Mouse (Mus musculus) intestine, postnatal 0 days (tissue): ENCODE results near the gene 4930412O13Rik. TPM values are rescaled to one million over a fixed set of nuclear protein-coding genes. Genes with fewer than 3 reads are reported as not detected.

Experiments
- ATAC-seq: fragments of 200-750 bp; cut with Nextera tagmentation; 2 replicates; pipeline ENCODE4 v1.8.0; 2017; ENCODE audit warnings: mild to moderate bottlenecking, moderate TSS enrichment, moderate library complexity
- H3K27ac ChIP-seq: fragments of 300-500 bp; sonication (generic); 2 replicates; pipeline ENCODE4 v1.5.1; 2014; ENCODE audit warnings: mild to moderate bottlenecking, low read depth, low read length, moderate library complexity
- H3K27me3 ChIP-seq: fragments of 300-500 bp; sonication (generic); replicated peaks from 2 replicates; pipeline ENCODE4 v1.6.1; 2014; ENCODE audit warnings: low read length, mixed read lengths; ENCODE audit not compliant: control insufficient read depth, insufficient read depth
- H3K36me3 ChIP-seq: fragments of 300-500 bp; sonication (generic); 2 replicates; pipeline ENCODE4 v1.6.1; 2014; ENCODE audit warnings: mild to moderate bottlenecking, moderate library complexity; ENCODE audit not compliant: control insufficient read depth, insufficient read depth
- H3K4me1 ChIP-seq: fragments of 300-500 bp; sonication (generic); replicated peaks from 2 replicates; pipeline ENCODE4 v1.6.1; 2014; ENCODE audit warnings: antibody characterized with exemption, low read length, mixed read lengths; ENCODE audit not compliant: control insufficient read depth, insufficient read depth
- H3K4me2 ChIP-seq: fragments of 300-500 bp; sonication (generic); replicated peaks from 2 replicates; pipeline ENCODE4 v1.6.1; 2014; ENCODE audit warnings: low read depth, mild to moderate bottlenecking, moderate library complexity
- H3K4me3 ChIP-seq: fragments of 300-500 bp; sonication (generic); 2 replicates; pipeline ENCODE4 v1.5.1; 2014; ENCODE audit warnings: low read depth, low read length
- H3K9ac ChIP-seq: fragments of 300-500 bp; sonication (generic); 2 replicates; pipeline ENCODE4 v1.6.1; 2014; ENCODE audit warnings: mild to moderate bottlenecking, low read depth, low read length
- H3K9me3 ChIP-seq: fragments of 300-500 bp; sonication (generic); 2 replicates; pipeline ENCODE4 v1.6.1; 2016; ENCODE audit warnings: mixed run types; ENCODE audit not compliant: control insufficient read depth
- CTCF ChIP-seq: sonication (generic); IDR thresholded peaks from 2 replicates; pipeline ENCODE4 v1.5.1; 2016; ENCODE audit warnings: low read depth, mild to moderate bottlenecking, control low read depth, antibody characterized with exemption, moderate library complexity
- WGBS: fragments of 180-500 bp; shearing (Covaris S2); extraction: QIAGEN DNeasy Blood & Tissue Kit; methylation state at CpG from one replicate; pipeline ENCODE4 v1.1.7; 2014; 5-methylcytosine and 5-hydroxymethylcytosine counted together
- polyA plus RNA-seq: library from polyadenylated mRNA; unstranded; fragments of >200 nt; fragmentation: Nextera tagmentation; extraction: Ambion mirVana; gene quantifications from 2 replicates; pipeline ENCODE4 v1.2.1, GENCODE M21; 2015

4930412O13Rik gene
- polyA plus RNA-seq, 1 experiment from 2014 or later: not detected

DNA sequence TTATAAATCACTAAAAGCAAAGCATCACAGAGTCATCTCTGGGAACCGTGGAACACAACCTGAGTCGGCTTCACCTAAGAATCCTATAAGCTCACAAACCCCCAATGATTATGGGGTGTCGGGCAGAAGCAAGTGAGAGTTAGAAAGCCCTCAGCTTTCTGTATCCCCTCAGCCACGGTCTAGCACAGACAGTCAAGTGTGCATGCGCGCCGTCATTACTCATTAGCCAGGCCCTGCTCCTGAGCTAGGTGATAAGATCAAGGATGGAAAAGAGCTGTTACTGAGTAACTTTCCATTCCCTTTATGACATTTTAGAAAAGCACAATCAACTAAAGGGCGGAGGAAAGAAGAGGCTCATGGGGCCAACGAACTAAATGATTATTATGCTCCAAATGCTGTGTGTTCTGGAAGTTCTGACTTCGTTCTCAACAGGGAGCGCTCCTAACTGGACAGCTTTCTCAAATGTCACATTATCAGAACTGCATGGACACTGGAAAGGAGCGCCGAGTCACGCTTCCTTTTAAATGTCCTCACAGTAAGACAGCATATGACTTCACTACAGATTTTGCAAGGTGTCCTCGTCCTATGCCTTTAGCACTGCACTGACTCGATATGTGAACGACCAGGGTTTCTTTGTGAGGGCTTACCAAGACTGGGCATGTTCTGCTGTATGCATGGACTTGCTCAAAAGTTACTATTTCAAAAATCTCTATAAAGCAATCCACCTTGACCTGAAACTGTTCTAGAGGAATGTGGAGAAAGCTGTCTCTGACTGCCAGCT lies 37.8 kb downstream of the 4930412O13Rik start:
- H3K27ac ChIP-seq: no peak overlapping the region
- H3K9me3 ChIP-seq: no peaks in the 10 kb centered on the region
- peaks cover 7% of the 10 kb centered on the region for H3K36me3 ChIP-seq
- peak; percentile 90 for ATAC-seq
- H3K27me3 ChIP-seq: no peaks in the 10 kb centered on the region
- 43% methylated on average over 17 of the region's 17 CpGs for WGBS
- no peak overlapping the region for H3K9ac ChIP-seq
- peaks cover 3% of the 10 kb centered on the region; the same call in 1 of the 2 replicates for H3K4me1 ChIP-seq
- TF ChIP-seq CTCF: no peak
- 0 out of 2 replicates have a peak overlapping the region, but pooled peaks have one; percentile 0 for H3K4me3 ChIP-seq
- H3K4me2 ChIP-seq: peak overlapping the region; percentile 54

DNA sequence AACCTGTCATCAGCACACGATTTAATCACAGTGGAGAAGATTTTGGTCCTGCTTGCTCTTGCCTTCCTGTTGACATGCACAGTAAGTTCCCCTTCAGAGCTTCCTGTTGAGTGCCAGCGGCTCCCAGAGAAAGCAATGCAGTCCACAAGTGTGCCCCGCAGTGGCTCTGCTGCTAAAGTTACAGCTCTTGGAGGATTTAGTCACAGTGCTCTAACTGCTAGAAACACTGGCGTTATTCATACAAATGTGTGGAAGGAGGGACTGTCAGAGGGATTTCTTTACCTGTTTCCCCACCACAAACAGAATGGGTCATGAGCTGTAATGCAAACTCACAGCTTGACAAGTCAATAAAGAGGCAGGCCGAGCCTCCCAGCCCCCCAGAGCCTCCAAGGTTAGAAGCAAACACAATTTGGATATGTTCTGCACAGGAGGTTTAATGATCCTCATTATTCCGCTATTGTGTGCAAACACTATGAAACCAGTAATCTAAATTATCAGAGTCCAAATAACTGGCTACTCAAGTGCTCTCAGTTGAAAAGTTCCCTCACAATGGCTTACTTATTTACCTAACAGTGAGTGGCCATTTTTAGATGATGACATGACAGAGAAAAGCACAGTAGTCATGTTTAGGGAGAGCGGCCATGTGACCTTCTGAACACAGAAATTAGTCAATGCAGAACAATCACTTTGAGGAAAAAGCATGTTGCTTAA lies 45.3 kb downstream of the 4930412O13Rik start:
- H3K4me3 ChIP-seq: no peak overlapping the region
- H3K4me2 ChIP-seq: no peak overlapping the region
- ATAC-seq: no peak
- H3K9me3 ChIP-seq: no peaks in the 10 kb centered on the region
- no peaks in the 10 kb centered on the region for H3K27me3 ChIP-seq
- H3K4me1 ChIP-seq: no peaks in the 10 kb centered on the region
- peaks cover 8% of the 10 kb centered on the region; the same call in 1 of the 2 replicates for H3K36me3 ChIP-seq
- TF ChIP-seq CTCF: no peak
- no peak overlapping the region for H3K27ac ChIP-seq
- 40% methylated on average over 7 of the region's 7 CpGs for WGBS
- no peak overlapping the region for H3K9ac ChIP-seq

DNA sequence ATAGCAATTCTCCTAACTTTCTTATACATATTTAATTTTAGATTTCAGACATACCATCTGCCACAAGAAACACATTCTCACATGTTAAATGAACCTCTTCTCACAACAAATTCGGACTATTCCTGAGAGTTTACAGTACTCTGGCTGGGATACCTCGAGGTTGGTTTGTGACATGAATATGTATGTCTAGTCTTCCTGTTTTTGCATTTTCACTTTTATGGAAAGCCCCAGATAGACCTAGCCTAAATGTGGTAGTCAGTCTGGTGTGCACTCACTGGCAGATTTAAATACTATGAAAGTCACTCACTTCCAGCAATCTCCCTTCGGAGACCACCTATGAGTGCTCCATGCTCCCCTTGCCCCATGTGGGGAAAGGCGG lies 45.8 kb downstream of the 4930412O13Rik start:
- WGBS: 72% methylated on average over 4 of the region's 4 CpGs
- no peak overlapping the region for H3K9ac ChIP-seq
- no peaks in the 10 kb centered on the region for H3K27me3 ChIP-seq
- peaks cover 8% of the 10 kb centered on the region; the same call in 1 of the 2 replicates for H3K36me3 ChIP-seq
- H3K4me2 ChIP-seq: no peak overlapping the region
- no peak overlapping the region for H3K27ac ChIP-seq
- H3K4me3 ChIP-seq: no peak overlapping the region
- no peaks in the 10 kb centered on the region for H3K4me1 ChIP-seq
- no peak for TF ChIP-seq CTCF
- no peaks in the 10 kb centered on the region for H3K9me3 ChIP-seq
- no peak for ATAC-seq

Other genes with a start within 250 kb of the 4930412O13Rik start
- not detected in 2 replicates for gene 9230102O04Rik, start 8.3 kb downstream of the 4930412O13Rik start, polyA plus RNA-seq
- 0.59 and 0.61 TPM in 2 replicates for gene Gata3, start 8.8 kb downstream of the 4930412O13Rik start, polyA plus RNA-seq
- gene Taf3, start 167.3 kb downstream of the 4930412O13Rik start, polyA plus RNA-seq: 5.1 and 5.8 TPM in 2 replicates
- 970 and 993 TPM in 2 replicates for gene Atp5c1, start 199.3 kb downstream of the 4930412O13Rik start, polyA plus RNA-seq
- 18.3 and 21.0 TPM in 2 replicates for gene Kin, start 199.3 kb downstream of the 4930412O13Rik start, polyA plus RNA-seq